Mouse (Mus musculus) yolk sac, embryonic 10.5 days (tissue): Measurements from ENCODE around the gene Pcdh17.

Experiments used
- DNase-seq: peaks from one replicate; pipeline ENCODE4 v3.0.0-alpha.2; 2017; ENCODE audit warnings: low spot score

Gene Pcdh17

DNA sequence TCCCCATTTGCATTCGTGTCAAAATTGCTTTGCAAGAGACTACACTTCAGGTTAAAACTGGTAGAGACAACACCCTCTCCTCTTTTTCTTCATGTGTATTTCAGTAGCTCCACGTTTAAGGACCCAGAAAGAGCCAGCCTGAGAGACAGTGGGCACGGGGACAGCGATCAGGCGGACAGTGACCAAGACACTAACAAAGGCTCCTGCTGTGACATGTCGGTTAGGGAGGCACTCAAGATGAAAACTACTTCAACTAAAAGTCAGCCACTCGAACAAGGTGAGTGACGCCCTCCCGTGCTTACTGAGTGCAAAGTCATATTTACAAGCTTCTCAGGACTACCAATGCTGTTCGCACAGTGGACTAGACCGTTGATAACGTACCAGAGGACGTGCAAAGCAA is 34.0 kb downstream of the Pcdh17 start:
- no peak for DNase-seq

GRCm38 (mm10) chr14:84480546-84480945 is 37.2 kb downstream of the Pcdh17 start:
- no peak for DNase-seq

GRCm38 (mm10) chr14:84484350-84484749 is 41.0 kb downstream of the Pcdh17 start:
- no peak for DNase-seq

- DNase-seq: no peak
Observed at GRCm38 (mm10) chr14:84511010-84511409, 67.6 kb downstream of the Pcdh17 start.

DNA sequence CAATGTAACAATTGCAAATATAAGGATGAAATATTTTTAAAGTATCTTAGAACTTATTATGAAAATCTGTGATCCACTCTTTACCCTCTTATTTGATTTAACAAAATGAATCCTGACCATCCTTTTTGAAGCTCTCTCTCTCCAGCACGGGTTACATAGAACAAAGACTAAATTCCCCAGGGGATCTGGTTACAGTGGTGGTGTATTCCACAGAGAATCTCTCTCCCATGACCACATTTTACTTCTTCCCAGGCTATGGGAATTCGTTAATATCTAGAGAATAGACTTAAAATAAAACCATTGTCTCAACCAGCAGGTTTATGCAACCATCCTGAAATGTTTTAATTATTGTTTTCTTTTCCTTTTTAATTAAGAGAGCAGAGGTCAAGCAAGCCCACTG is 89.0 kb downstream of the Pcdh17 start:
- no peak for DNase-seq

- no peak for DNase-seq
Observed at GRCm38 (mm10) chr14:84535264-84535663, 91.9 kb downstream of the Pcdh17 start.

DNA sequence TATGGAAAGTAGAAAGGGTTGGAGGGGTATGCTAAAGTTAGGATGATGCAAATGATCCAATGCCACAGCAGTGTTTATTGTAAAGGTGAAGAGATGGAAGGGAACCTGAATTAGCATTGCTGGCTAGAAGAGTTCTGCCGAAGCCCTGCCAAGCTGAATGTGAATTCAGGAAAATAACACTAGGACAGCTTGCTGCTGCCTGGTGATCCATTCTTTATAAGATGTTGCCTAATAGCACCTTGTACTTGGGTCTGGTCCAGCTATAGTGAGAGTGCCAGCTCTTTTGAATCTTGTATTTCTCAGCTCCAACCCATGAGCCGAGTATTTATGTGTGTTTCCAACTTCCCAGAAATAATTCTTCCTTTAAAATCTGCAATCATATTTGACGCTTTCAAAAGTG is 98.5 kb downstream of the Pcdh17 start:
- DNase-seq: no peak

DNA sequence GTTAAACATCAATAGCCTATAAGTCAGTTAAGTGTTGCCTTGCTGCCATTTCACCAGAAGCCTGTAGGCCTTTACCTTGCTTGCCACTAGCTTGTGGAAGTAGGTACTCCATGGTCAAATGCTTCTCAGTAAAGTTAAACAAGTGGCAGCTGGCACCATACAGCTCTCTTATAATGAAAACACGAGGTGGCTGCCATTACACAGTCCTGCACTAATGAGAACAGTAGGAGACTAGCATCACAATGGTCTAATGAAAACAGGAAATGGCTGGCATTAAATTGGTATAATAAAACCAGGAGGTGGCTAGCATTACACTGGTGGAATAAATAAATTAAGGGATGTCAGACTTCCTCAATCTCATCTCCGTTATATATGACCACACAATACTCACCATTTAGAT is 102.6 kb downstream of the Pcdh17 start:
- DNase-seq: no peak

DNA sequence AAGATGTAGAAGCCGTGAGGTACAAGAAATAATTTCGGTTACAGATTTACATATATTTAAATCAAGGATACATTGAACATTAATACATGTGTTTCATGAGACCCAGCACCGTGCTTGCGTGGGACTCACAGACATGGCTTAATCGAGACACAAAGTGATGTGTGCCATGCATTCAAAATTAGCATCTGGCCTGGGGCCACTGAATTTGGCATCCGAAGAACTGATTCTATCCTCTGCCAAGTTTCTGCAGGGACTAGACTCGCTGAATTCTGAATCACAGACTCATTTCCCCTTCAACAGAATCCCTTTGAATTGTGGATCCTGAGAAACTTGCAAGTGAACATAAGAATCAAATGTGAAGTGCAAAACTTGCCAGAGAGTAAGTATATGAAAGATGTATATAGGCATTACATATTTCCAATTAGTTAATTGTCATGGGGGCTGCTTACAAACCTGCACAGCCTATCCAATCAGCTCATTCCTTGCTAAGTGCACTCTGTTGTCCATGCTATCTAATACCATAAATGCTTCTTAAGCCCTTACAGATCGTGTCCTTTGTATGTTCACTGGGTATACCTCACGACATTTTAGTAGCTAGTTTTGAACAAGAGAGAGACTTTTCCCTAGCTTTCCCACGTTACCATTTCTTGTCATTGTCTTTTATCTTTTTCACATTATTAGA is 104.3 kb downstream of the Pcdh17 start:
- DNase-seq: no peak

GRCm38 (mm10) chr14:84551546-84551945 is 108.2 kb downstream of the Pcdh17 start:
- DNase-seq: no peak

DNA sequence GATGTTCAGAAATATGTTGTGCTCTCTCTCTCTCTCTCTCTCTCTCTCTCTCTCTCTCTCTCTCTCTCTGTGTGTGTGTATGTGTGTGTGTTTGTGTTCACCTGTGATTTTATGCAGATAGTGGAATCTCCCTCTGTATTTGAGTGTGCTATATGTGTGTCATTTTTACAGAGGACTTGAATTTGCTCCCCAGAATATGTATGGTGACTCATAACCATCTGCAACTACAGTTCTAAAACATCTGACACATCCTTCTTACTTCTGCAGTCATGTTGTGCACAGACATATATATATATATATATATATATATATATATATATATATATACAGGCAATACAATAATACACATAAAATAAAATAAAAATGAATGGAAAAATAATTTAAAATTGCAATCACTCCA is 127.7 kb downstream of the Pcdh17 start:
- no peak for DNase-seq
